Mouse (Mus musculus) lung, embryonic 14.5 days (tissue): Measurements from ENCODE around the gene Haao. TPM values are rescaled to one million over a fixed set of nuclear protein-coding genes. Genes with fewer than 3 reads are reported as not detected.

Experiments used
- ATAC-seq: fragments of 200-750 bp; cut with Nextera tagmentation; 2 replicates; pipeline ENCODE4 v1.8.0; 2017; ENCODE audit warnings: mild to moderate bottlenecking, moderate TSS enrichment, moderate library complexity; ENCODE audit not compliant: insufficient read depth
- DNase-seq: peaks from one replicate; pipeline ENCODE4 v3.0.0-alpha.2; 2015
- H3K27ac ChIP-seq: fragments of 300-500 bp; sonication (generic); 2 replicates; pipeline ENCODE4 v1.5.1; 2014; ENCODE audit warnings: low read depth, mild to moderate bottlenecking, moderate library complexity
- H3K27me3 ChIP-seq: fragments of 300-500 bp; sonication (generic); 2 replicates; pipeline ENCODE4 v1.6.1; 2014; ENCODE audit warnings: low read length, control low read depth; ENCODE audit not compliant: insufficient read depth
- H3K36me3 ChIP-seq: fragments of 300-500 bp; sonication (generic); 2 replicates; pipeline ENCODE4 v1.6.1; 2014; ENCODE audit warnings: control low read depth; ENCODE audit not compliant: insufficient read depth
- H3K4me1 ChIP-seq: fragments of 300-500 bp; sonication (generic); 2 replicates; pipeline ENCODE4 v1.6.1; 2014; ENCODE audit warnings: antibody characterized with exemption, control low read depth; ENCODE audit not compliant: insufficient read depth
- H3K4me2 ChIP-seq: fragments of 300-500 bp; sonication (generic); 2 replicates; pipeline ENCODE4 v1.6.1; 2014; ENCODE audit warnings: mild to moderate bottlenecking
- H3K4me3 ChIP-seq: fragments of 300-500 bp; sonication (generic); 2 replicates; pipeline ENCODE4 v1.5.1; 2014; ENCODE audit warnings: low read depth, low read length
- H3K9ac ChIP-seq: fragments of 300-500 bp; sonication (generic); 2 replicates; pipeline ENCODE4 v1.6.1; 2014
- H3K9me3 ChIP-seq: fragments of 300-500 bp; sonication (generic); 2 replicates; pipeline ENCODE4 v1.6.1; 2016; ENCODE audit warnings: low read depth, low read length, control low read depth
- CTCF ChIP-seq: IDR thresholded peaks from 2 replicates; pipeline ENCODE4 v1.5.1; 2016; ENCODE audit warnings: antibody characterized with exemption, low read depth
- WGBS: fragments of 180-500 bp; shearing (Covaris S2); extraction: QIAGEN DNeasy Blood & Tissue Kit; methylation state at CpG from one replicate; pipeline ENCODE4 v1.1.7; 2014; 5-methylcytosine and 5-hydroxymethylcytosine counted together
- polyA plus RNA-seq: library from polyadenylated mRNA; unstranded; fragments of >200 nt; fragmentation: Nextera tagmentation; extraction: Ambion mirVana; gene quantifications from 2 replicates; pipeline ENCODE4 v1.2.1, GENCODE M21; 2014

The Haao gene
- polyA plus RNA-seq, 1 experiment from 2014 or later: 0.21 TPM

- Histone ChIP-seq H3K4me3 (no peak overlapping the region), H3K36me3 (no peaks in the 10 kb centered on the region), H3K4me1 (no peaks in the 10 kb centered on the region), H3K27ac (no peak overlapping the region), H3K9me3 (no peaks in the 10 kb centered on the region), H3K27me3 (no peaks in the 10 kb centered on the region), H3K4me2 (no peak overlapping the region), H3K9ac (no peak overlapping the region)
- DNase-seq (no peak), ATAC-seq (no peak)
- no peak for TF ChIP-seq CTCF
- WGBS: 69% methylated on average over 12 of the region's 12 CpGs
Measured at GRCm38 (mm10) chr17:83849081-83849675, 1.4 kb upstream of the Haao start.

DNA sequence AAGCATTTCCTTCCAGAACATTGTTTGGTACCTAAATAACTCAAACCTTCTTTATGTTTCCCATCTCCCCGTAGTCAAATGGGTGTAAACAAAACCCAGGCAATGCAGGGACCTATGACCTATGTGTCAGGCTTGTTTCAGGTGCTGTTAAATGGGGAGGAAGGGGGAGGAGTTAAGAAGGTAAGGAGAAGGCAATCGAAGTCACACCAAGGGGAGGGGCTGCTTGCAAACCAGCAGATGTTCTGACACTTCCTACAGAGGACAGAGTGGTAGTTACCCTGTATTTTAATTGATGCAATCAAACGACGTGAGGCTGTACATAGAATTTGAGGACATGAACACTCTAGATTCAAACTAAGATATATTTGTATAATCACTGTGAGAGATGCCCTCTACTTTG, 719 bp upstream of the Haao start:
- Histone ChIP-seq H3K36me3 (no peaks in the 10 kb centered on the region), H3K4me1 (no peaks in the 10 kb centered on the region), H3K27ac (no peak overlapping the region), H3K4me2 (no peak overlapping the region), H3K4me3 (no peak overlapping the region), H3K27me3 (no peaks in the 10 kb centered on the region), H3K9me3 (no peaks in the 10 kb centered on the region), H3K9ac (no peak overlapping the region)
- DNase-seq (no peak), ATAC-seq (no peak)
- WGBS: 36% methylated on average over 4 of the region's 4 CpGs
- TF ChIP-seq CTCF: no peak

GRCm38 (mm10) chr17:83847100-83847499, 663 bp downstream of the Haao start:
- H3K4me2 ChIP-seq: no peak overlapping the region
- no peaks in the 10 kb centered on the region for H3K9me3 ChIP-seq
- no peak for DNase-seq
- no peaks in the 10 kb centered on the region for H3K36me3 ChIP-seq
- no peak for ATAC-seq
- H3K9ac ChIP-seq: no peak overlapping the region
- no peaks in the 10 kb centered on the region for H3K4me1 ChIP-seq
- 81% methylated on average over 6 of the region's 6 CpGs for WGBS
- no peak overlapping the region for H3K4me3 ChIP-seq
- H3K27ac ChIP-seq: no peak overlapping the region
- no peak for TF ChIP-seq CTCF
- no peaks in the 10 kb centered on the region for H3K27me3 ChIP-seq

DNA sequence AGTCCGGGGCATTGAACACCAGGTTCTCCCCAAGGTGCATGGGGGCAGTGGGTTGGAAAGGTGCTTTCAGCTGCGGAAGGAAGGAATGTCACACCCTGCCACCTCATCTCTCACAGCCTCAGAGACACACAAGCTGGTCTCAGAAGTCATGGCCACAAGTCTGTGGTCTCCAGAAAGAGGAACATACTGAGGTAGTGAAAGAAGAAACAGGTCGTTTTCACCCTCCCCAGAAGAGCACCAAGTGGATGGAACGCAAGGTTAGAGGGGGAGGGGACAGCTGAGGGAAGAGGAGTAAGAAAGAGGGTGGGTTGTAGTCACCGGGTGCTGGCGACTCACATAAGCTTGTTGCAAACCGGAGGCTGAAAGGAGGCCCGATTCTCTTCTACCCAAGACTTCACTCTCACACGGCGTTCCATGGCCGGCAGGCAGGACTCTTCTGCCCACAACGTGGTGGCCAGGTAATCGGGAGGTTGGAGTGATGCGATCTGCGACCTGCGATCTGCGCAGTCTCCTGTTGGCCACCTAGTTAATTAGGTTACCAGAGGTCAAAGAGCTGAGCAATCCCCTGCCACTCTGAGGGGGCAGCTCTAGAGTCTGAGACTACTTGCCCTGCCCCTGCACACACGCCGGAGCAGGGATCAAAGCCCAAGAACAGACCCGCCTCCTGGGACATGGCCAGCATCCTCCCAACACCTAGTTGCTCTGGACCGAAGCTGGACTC, 1.3 kb downstream of the Haao start:
- DNase-seq (no peak), ATAC-seq (no peak)
- 73% methylated on average over 21 of the region's 21 CpGs for WGBS
- H3K9ac ChIP-seq: no peak overlapping the region
- H3K27me3 ChIP-seq: no peaks in the 10 kb centered on the region
- no peak overlapping the region for H3K27ac ChIP-seq
- no peak for TF ChIP-seq CTCF
- H3K9me3 ChIP-seq: no peaks in the 10 kb centered on the region
- no peaks in the 10 kb centered on the region for H3K36me3 ChIP-seq
- no peak overlapping the region for H3K4me2 ChIP-seq
- H3K4me1 ChIP-seq: no peaks in the 10 kb centered on the region
- H3K4me3 ChIP-seq: no peak overlapping the region

DNA sequence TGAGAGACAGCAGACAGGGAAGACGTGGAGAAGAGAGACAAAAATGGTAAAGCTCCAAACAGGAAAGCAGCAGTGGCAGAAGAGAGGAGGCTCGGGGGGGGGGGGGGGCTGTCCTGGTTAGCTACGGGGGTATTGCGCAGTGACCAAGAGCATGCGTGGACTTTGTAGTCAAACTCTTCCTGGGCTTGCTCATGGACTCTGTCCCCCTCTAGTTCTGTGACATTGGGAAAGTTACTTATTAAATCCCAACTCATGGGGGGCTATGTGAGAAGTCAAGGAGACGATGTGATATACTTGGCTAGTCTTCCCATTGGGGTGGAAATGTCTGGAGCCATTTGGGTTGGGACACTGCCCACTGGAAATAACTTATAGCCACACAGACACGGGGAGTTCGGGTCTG, 2.2 kb downstream of the Haao start:
- no peak for TF ChIP-seq CTCF

GRCm38 (mm10) chr17:83843780-83844179, 4.0 kb downstream of the Haao start:
- no peak for TF ChIP-seq CTCF
- ATAC-seq (no peak; the same call in 1 of the 2 replicates), DNase-seq (no peak)
- Histone ChIP-seq H3K9ac (no peak overlapping the region), H3K27ac (no peak overlapping the region), H3K36me3 (no peaks in the 10 kb centered on the region), H3K4me1 (no peaks in the 10 kb centered on the region), H3K27me3 (no peaks in the 10 kb centered on the region), H3K4me3 (no peak overlapping the region), H3K4me2 (no peak overlapping the region), H3K9me3 (no peaks in the 10 kb centered on the region)
- 59% methylated on average over 7 of the region's 7 CpGs for WGBS

More for the DNA sequence above, 2.2 kb downstream of the Haao start:
- 68% methylated on average over 8 of the region's 8 CpGs for WGBS
- ATAC-seq: no peak
- Histone ChIP-seq H3K27ac (no peak overlapping the region), H3K4me1 (no peaks in the 10 kb centered on the region), H3K27me3 (no peaks in the 10 kb centered on the region), H3K9me3 (no peaks in the 10 kb centered on the region), H3K4me2 (no peak overlapping the region), H3K4me3 (no peak overlapping the region), H3K9ac (no peak overlapping the region), H3K36me3 (no peaks in the 10 kb centered on the region)
- no peak for DNase-seq

DNA sequence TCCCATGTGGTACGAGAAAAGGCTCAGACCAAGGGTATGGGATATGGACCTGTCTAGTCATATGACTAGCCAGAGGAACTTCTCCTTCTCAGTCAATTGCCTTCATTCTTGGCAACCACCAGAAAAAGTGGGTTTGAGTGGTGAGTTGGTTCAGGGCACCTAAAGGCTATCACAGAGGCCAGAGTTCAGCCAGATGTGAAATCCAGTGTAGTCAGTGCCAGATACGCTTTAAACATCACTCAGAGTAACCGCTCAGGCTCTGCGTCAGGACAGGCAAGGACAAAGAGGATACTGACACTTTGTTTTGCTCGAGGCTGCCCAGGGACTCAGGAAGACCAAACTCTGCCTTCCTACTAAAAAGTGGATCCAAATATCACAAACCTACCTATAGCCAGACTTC, 6.8 kb downstream of the Haao start:
- Histone ChIP-seq H3K9ac (no peak overlapping the region), H3K27me3 (no peaks in the 10 kb centered on the region), H3K4me2 (no peak overlapping the region), H3K9me3 (no peaks in the 10 kb centered on the region), H3K4me3 (no peak overlapping the region), H3K36me3 (no peaks in the 10 kb centered on the region), H3K27ac (no peak overlapping the region), H3K4me1 (no peaks in the 10 kb centered on the region)
- DNase-seq (no peak), ATAC-seq (no peak)
- TF ChIP-seq CTCF: no peak
- 69% methylated on average over 5 of the region's 5 CpGs for WGBS
